Mouse (Mus musculus) E14TG2a.4 (cell line): ENCODE data around the gene Acad8.

Source experiments
- CTCF ChIP-seq: conservative IDR thresholded peaks from 2 replicates; pipeline ENCODE4 v1.5.1; 2014; ENCODE audit warnings: low read length
- NANOG ChIP-seq: IDR thresholded peaks from 2 replicates; pipeline ENCODE4 v1.6.1; 2014; ENCODE audit warnings: borderline replicate concordance, low read length, mixed read lengths
- POU5F1 ChIP-seq: IDR thresholded peaks from 2 replicates; pipeline ENCODE4 v1.6.1; 2014; ENCODE audit warnings: low read length, borderline replicate concordance

GRCm38 (mm10) chr9:27005231-27005630, 5.9 kb upstream of the Acad8 start:
- TF ChIP-seq CTCF = no peak
- no peak for TF ChIP-seq NANOG
- TF ChIP-seq POU5F1 = no peak
